Mouse (Mus musculus) C2C12 (cell line): Measurements from ENCODE around the gene Isg20l2.

Experiments
- CTCF ChIP-seq: IDR thresholded peaks from one replicate; pipeline ENCODE4 v1.5.1; 2011; ENCODE audit not compliant: control insufficient read depth, insufficient read depth, insufficient read length
- MAX ChIP-seq: IDR thresholded peaks from one replicate; pipeline ENCODE4 v1.6.1; 2011; ENCODE audit warnings: mild to moderate bottlenecking, control low read depth
- USF1 ChIP-seq: IDR thresholded peaks from one replicate; pipeline ENCODE4 v1.6.1; 2011; ENCODE audit warnings: low read depth, mild to moderate bottlenecking, control low read depth, moderate library complexity

GRCm38 (mm10) chr3:87972776-87973175 is 42.7 kb downstream of the Isg20l2 start:
- TF ChIP-seq CTCF (no peak), MAX (no peak), USF1 (no peak)
